Mouse (Mus musculus) MEL (cell line): ENCODE data around the gene Slf1. TPM values are rescaled to one million over a fixed set of nuclear protein-coding genes. Genes with fewer than 3 reads are reported as not detected.
A peak's percentile ranks its signal among the peaks of the same experiment; 100 is the strongest.
"Not testable (repeated sequence)": the region's sequence is repeated elsewhere in the genome, so short reads cannot be mapped to it uniquely, and the experiment has no call there.

Source experiments
- DNase-seq: peaks from one replicate; pipeline ENCODE4 v3.0.0; 2011; ENCODE audit warnings: low read depth, low spot score
- H3K27ac ChIP-seq: 2 replicates; pipeline ENCODE4 v1.5.1; 2012; ENCODE audit warnings: low read depth, mild to moderate bottlenecking, control low read depth, low read length, moderate library complexity; ENCODE audit not compliant: control insufficient read depth
- H3K27me3 ChIP-seq, 2 experiments: fragments of 150-350 bp in 1 of 2; sonication (generic) in 1 of 2; 2 replicates each; pipeline ENCODE4 v1.6.1; 2012; ENCODE audit warnings: low read length in 2 of 2, mild to moderate bottlenecking in 2 of 2, improper control_type of control experiment in 1 of 2, moderate library complexity in 1 of 2; ENCODE audit not compliant: insufficient read depth in 2 of 2, control insufficient read depth in 1 of 2
- H3K36me3 ChIP-seq, 2 experiments: 2 replicates each; pipeline ENCODE4 v1.6.1; 2012 to 2014; ENCODE audit warnings: low read length in 2 of 2, improper control_type of control experiment in 1 of 2, inconsistent platforms in 1 of 2, mild to moderate bottlenecking in 1 of 2; ENCODE audit not compliant: insufficient read depth in 2 of 2, control insufficient read depth in 1 of 2
- H3K4me1 ChIP-seq, 2 experiments: fragments of 150-350 bp in 1 of 2; sonication (generic) in 1 of 2; 2 replicates each; pipeline ENCODE4 v1.6.1; 2012; ENCODE audit warnings: low read length in 2 of 2, improper control_type of control experiment in 1 of 2, mild to moderate bottlenecking in 1 of 2; ENCODE audit not compliant: insufficient read depth in 2 of 2, control insufficient read depth in 1 of 2
- H3K4me3 ChIP-seq, 2 experiments: fragments of 150-350 bp in 1 of 2; sonication (generic) in 1 of 2; 2 replicates each; pipeline ENCODE4 v1.5.1; 2012; ENCODE audit warnings: low read depth in 2 of 2, low read length in 2 of 2, mild to moderate bottlenecking in 2 of 2, moderate library complexity in 2 of 2, control low read depth in 1 of 2, improper control_type of control experiment in 1 of 2; ENCODE audit not compliant: control insufficient read depth in 1 of 2, insufficient read depth in 1 of 2
- H3K79me2 ChIP-seq: 2 replicates; pipeline ENCODE4 v1.6.1; 2012; ENCODE audit warnings: mild to moderate bottlenecking, low read length, moderate library complexity; ENCODE audit not compliant: control insufficient read depth, poor library complexity, insufficient read depth
- H3K9ac ChIP-seq: 2 replicates; pipeline ENCODE4 v1.6.1; 2012; ENCODE audit warnings: low read depth, mild to moderate bottlenecking, control low read depth, low read length, moderate library complexity; ENCODE audit not compliant: control insufficient read depth, poor library complexity, severe bottlenecking
- H3K9me3 ChIP-seq: fragments of 150-350 bp; sonication (generic); replicated peaks from 2 replicates; pipeline ENCODE4 v1.6.1; 2012; ENCODE audit warnings: mild to moderate bottlenecking, low read length, improper control_type of control experiment, moderate library complexity; ENCODE audit not compliant: insufficient read depth
- CHD1 ChIP-seq: IDR thresholded peaks from 2 replicates; pipeline ENCODE4 v1.6.1; 2012; ENCODE audit warnings: low read depth, mild to moderate bottlenecking, inconsistent platforms, low read length, improper control_type of control experiment
- E2F4 ChIP-seq: IDR thresholded peaks from 2 replicates; pipeline ENCODE4 v1.6.1; 2011; ENCODE audit warnings: low read depth, low read length, improper control_type of control experiment, borderline replicate concordance
- ELF1 ChIP-seq: IDR thresholded peaks from 2 replicates; pipeline ENCODE4 v1.6.1; 2014; ENCODE audit warnings: low read depth, mild to moderate bottlenecking, inconsistent platforms, low read length, improper control_type of control experiment, moderate library complexity
- EP300 ChIP-seq, 2 experiments: IDR thresholded peaks; 2 replicates each; pipeline ENCODE4 v1.6.1; 2011; ENCODE audit warnings: improper control_type of control experiment in 2 of 2, low read length in 2 of 2, low read depth in 1 of 2, mild to moderate bottlenecking in 1 of 2
- ETS1 ChIP-seq: IDR thresholded peaks from 2 replicates; pipeline ENCODE4 v1.6.1; 2012; ENCODE audit warnings: low read depth, mild to moderate bottlenecking, inconsistent platforms, low read length, improper control_type of control experiment, moderate library complexity
- GABPA ChIP-seq: IDR thresholded peaks from 2 replicates; pipeline ENCODE4 v1.6.1; 2012; ENCODE audit warnings: low read depth, mild to moderate bottlenecking, inconsistent platforms, low read length, improper control_type of control experiment, moderate library complexity
- KAT2A ChIP-seq: conservative IDR thresholded peaks from 2 replicates; pipeline ENCODE4 v1.6.1; 2012; ENCODE audit warnings: low read depth, low read length, improper control_type of control experiment, inconsistent platforms
- MAFK ChIP-seq: IDR thresholded peaks from 2 replicates; pipeline ENCODE4 v1.6.1; 2011; ENCODE audit warnings: low read depth, mild to moderate bottlenecking, low read length, improper control_type of control experiment, borderline replicate concordance
- MAZ ChIP-seq: IDR thresholded peaks from 2 replicates; pipeline ENCODE4 v1.6.1; 2012; ENCODE audit warnings: low read depth, mild to moderate bottlenecking, inconsistent platforms, low read length, improper control_type of control experiment
- MEF2A ChIP-seq: IDR thresholded peaks from 2 replicates; pipeline ENCODE4 v1.6.1; 2014; ENCODE audit warnings: low read depth, mild to moderate bottlenecking, inconsistent platforms, low read length, improper control_type of control experiment; ENCODE audit not compliant: poor library complexity, insufficient replicate concordance, severe bottlenecking; ENCODE audit errors: extremely low read depth
- MXI1 ChIP-seq: IDR thresholded peaks from 2 replicates; pipeline ENCODE4 v1.6.1; 2011; ENCODE audit warnings: mild to moderate bottlenecking, low read depth, low read length, improper control_type of control experiment
- MYC ChIP-seq: IDR thresholded peaks from 2 replicates; pipeline ENCODE4 v1.6.1; 2011; ENCODE audit warnings: low read depth, mild to moderate bottlenecking, low read length, improper control_type of control experiment, moderate library complexity
- NRF1 ChIP-seq: IDR thresholded peaks from 2 replicates; pipeline ENCODE4 v1.6.1; 2014; ENCODE audit warnings: low read depth, mild to moderate bottlenecking, inconsistent platforms, low read length, improper control_type of control experiment, moderate library complexity; ENCODE audit not compliant: poor library complexity, insufficient read depth, severe bottlenecking
- POLR2AphosphoS5 ChIP-seq: IDR thresholded peaks from 2 replicates; pipeline ENCODE4 v1.6.1; 2012; ENCODE audit warnings: low read depth, borderline replicate concordance, mild to moderate bottlenecking, inconsistent platforms, low read length, moderate library complexity, mixed read lengths
- RAD21 ChIP-seq: IDR thresholded peaks from 2 replicates; pipeline ENCODE4 v1.6.1; 2011; ENCODE audit warnings: mild to moderate bottlenecking, low read depth, low read length, improper control_type of control experiment
- TCF12 ChIP-seq: IDR thresholded peaks from 2 replicates; pipeline ENCODE4 v1.6.1; 2014; ENCODE audit warnings: low read depth, mild to moderate bottlenecking, inconsistent platforms, low read length, improper control_type of control experiment, moderate library complexity
- USF2 ChIP-seq, 2 experiments: IDR thresholded peaks; 2 replicates each; pipeline ENCODE4 v1.6.1; 2011 to 2012; ENCODE audit warnings: improper control_type of control experiment in 2 of 2, low read length in 2 of 2, borderline replicate concordance in 1 of 2, inconsistent platforms in 1 of 2, low read depth in 1 of 2, mild to moderate bottlenecking in 1 of 2; ENCODE audit not compliant: insufficient read depth in 1 of 2
- ZC3H11A ChIP-seq: IDR thresholded peaks from 2 replicates; pipeline ENCODE4 v1.6.1; 2012; ENCODE audit warnings: low read depth, mild to moderate bottlenecking, inconsistent platforms, low read length, improper control_type of control experiment
- ZKSCAN1 ChIP-seq: IDR thresholded peaks from 2 replicates; pipeline ENCODE4 v1.6.1; 2012; ENCODE audit warnings: low read depth, mild to moderate bottlenecking, inconsistent platforms, low read length, improper control_type of control experiment, moderate library complexity
- ZNF384 ChIP-seq: IDR thresholded peaks from 2 replicates; pipeline ENCODE4 v1.6.1; 2012; ENCODE audit warnings: low read depth, mild to moderate bottlenecking, inconsistent platforms, low read length, improper control_type of control experiment
- polyA plus RNA-seq, 2 experiments: library from polyadenylated mRNA; stranded (reverse) in 1 of 2; unstranded in 1 of 2; fragments of >175 nt in 1 of 2; fragments of >200 nt in 1 of 2; gene quantifications; 2 replicates each; pipeline versions ENCODE4 v1.2.1 to v1.2.4; 2012; ENCODE audit warnings: low replicate concordance in 2 of 2, low read depth in 1 of 2; ENCODE audit not compliant: insufficient read length in 2 of 2, insufficient read depth in 1 of 2, missing spikeins in 1 of 2
- total RNA-seq: library from RNA; depleted of rRNA; stranded (reverse); fragments of 300-350 nt; gene quantifications from 2 replicates; pipeline ENCODE4 v1.2.3, GENCODE M21; 2012

Slf1 gene
- total and polyA plus RNA-seq, 3 experiments = 16.9 to 20.9 TPM; not detected in 1

- Histone ChIP-seq H3K27me3 (no peaks in the 10 kb centered on the region), H3K36me3 (peaks cover 0 to 8% of the 10 kb centered on the region in 2 experiments; a peak in 2 of 4 replicates), H3K4me1 (no peaks in the 10 kb centered on the region), H3K4me3 (no peak overlapping the region), H3K9ac (no peak overlapping the region), H3K9me3 (no peaks in the 10 kb centered on the region), H3K27ac (no peak overlapping the region), H3K79me2 (no peaks in the 10 kb centered on the region)
- TF ChIP-seq MAFK (peak; percentile 96), ZC3H11A (no peak), RAD21 (no peak)
- no peak for DNase-seq
These were observed 27.5 kb downstream of the Slf1 start for GRCm38 (mm10) chr13:77107734-77108133.

- not testable (repeated sequence) for H3K27ac ChIP-seq, DNase-seq, H3K79me2 ChIP-seq
These were observed 42.4 kb downstream of the Slf1 start for GRCm38 (mm10) chr13:77092876-77093275.

GRCm38 (mm10) chr13:77072030-77072429, 63.2 kb downstream of the Slf1 start:
- no peak overlapping the region for H3K4me3 ChIP-seq
- no peak overlapping the region for H3K27ac ChIP-seq
- TF ChIP-seq MEF2A (no peak), MYC (no peak), ETS1 (no peak), GABPA (no peak), ZC3H11A (no peak), EP300 (IDR thresholded peaks at IDR 0.05; ENCODE audit: low read depth in 1 of 2, low read length in 2 of 2) (no peak), ZKSCAN1 (no peak), KAT2A (no peak), POLR2AphosphoS5 (no peak), USF2 (IDR thresholded peaks at IDR 0.05; ENCODE audit: borderline replicate concordance in 1 of 2, insufficient read depth in 1 of 2, low read depth in 1 of 2, low read length in 2 of 2) (no peak), MAZ (no peak), CHD1 (no peak), TCF12 (no peak), MXI1 (no peak), NRF1 (no peak), ZNF384 (no peak), E2F4 (no peak), ELF1 (no peak)
- H3K36me3 ChIP-seq = no peaks in the 10 kb centered on the region
- no peaks in the 10 kb centered on the region for H3K4me1 ChIP-seq
- H3K27me3 ChIP-seq = no peaks in the 10 kb centered on the region
- DNase-seq = no peak
- no peak overlapping the region for H3K9ac ChIP-seq
- H3K79me2 ChIP-seq = no peaks in the 10 kb centered on the region
- no peaks in the 10 kb centered on the region for H3K9me3 ChIP-seq

More at GRCm38 (mm10) chr13:77092876-77093275, 42.4 kb downstream of the Slf1 start:
- H3K36me3 ChIP-seq, H3K4me3 ChIP-seq, H3K27me3 ChIP-seq, H3K9ac ChIP-seq, H3K4me1 ChIP-seq, H3K9me3 ChIP-seq: not testable (repeated sequence)
